Mouse (Mus musculus) spleen, adult 12 weeks (tissue): ENCODE data around the gene Ptch1.

Source experiments
- DNase-seq: peaks from one replicate; pipeline ENCODE4 v3.0.0; 2022; ENCODE audit warnings: low spot score

Ptch1 gene

DNA sequence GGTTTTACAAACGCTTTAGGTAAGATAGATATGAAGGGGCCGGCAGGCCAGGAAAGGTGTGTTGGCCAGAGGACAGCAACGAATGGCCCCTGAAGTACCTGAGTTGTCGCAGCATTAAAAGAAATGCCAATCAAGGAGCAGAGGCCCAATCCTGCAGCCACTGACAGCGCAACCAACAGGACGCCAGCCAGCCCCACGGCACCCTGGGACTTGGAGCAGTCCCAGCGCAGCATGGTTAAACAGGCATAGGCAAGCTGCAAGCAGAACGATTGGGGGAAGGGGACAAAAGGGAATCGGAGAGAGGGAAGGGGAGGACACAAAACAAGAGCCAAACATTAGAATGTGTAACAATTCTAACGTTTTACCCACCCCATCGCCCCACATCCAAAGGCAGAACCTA is 32.8 kb downstream of the Ptch1 start:
- DNase-seq: no peak

DNA sequence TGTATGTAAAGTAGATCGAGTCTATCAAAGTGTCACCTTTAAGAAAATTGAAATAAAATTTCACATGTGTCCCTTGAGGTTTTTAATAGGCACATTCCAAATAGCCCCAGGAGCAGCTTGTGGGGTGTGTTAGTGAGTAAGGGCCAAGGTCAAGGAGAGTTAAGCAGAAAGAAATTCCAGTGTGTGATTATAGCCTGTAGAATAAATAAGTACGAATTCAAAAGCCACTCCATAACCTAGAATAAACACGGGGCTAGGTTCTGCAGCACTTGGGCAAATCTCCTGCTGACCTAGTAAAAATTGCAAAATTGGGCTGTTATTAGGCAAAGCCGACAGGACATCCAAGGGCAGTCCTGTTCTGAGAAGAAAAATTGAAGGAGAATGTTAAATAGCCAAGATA is 38.4 kb downstream of the Ptch1 start:
- DNase-seq: no peak

GRCm38 (mm10) chr13:63530857-63531256 is 42.5 kb downstream of the Ptch1 start:
- no peak for DNase-seq

GRCm38 (mm10) chr13:63530371-63530764 is 43.0 kb downstream of the Ptch1 start:
- DNase-seq: no peak

DNA sequence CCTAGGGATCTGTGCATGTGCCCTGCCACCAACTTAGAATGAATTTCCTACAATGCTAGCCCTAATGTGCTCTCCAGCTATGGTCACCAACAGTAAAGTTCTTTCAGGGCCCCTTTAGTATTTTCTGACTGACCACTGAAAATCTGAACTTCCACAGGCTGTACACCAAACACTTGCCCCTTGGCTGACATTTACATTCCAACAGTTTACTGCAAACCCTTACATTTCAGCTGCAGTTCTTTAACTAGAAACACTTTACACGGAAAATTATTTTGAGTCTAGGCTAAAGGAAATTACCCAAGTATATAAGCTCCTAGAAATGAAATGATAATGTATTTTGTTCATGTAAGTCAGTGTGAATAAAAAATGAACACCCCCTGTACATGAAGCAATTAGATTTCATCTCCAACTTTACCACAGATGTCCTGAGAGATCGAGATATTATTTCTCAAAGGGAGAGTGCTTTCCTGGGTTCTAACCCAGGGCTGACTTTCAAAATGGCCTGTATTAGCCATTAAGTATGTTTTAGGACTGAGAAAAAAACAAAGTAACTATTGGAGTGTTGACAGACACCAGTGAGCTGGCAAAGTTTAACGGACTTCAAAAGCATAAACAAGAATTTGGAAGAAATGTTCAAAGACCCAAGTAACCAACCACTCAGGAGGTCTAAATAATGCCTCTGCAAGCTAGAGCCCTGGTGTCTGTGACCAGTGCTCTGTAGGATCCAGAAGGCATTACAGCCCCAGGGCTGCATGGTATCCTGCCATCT is 43.6 kb downstream of the Ptch1 start:
- no peak for DNase-seq

GRCm38 (mm10) chr13:63528852-63529251 is 44.5 kb downstream of the Ptch1 start:
- no peak for DNase-seq

GRCm38 (mm10) chr13:63528164-63528675 is 45.2 kb downstream of the Ptch1 start:
- DNase-seq: no peak

- DNase-seq: no peak
Measured at GRCm38 (mm10) chr13:63525571-63526197, 47.7 kb downstream of the Ptch1 start.

- DNase-seq: no peak
Measured at GRCm38 (mm10) chr13:63524608-63525570, 48.5 kb downstream of the Ptch1 start.

- no peak for DNase-seq
Measured at GRCm38 (mm10) chr13:63524061-63524460, 49.3 kb downstream of the Ptch1 start.

DNA sequence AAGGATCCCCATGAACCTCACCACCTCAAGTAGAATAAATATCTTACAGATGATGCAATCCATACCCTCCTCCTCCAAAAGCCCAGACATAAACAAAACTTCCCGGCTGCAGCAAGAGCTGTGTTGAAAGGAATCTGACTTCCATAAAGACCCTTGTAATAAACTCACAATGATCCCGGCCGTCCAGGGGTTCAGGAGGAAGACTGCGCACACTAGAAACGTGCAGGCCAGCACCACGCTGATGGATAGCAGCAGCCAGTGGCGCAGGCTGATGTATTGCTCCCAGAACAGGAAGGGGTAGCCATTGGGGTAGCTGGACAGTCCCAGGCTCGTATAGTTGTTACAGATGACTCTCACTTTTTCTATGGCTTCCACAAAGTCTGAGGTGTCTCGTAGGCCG is 50.6 kb downstream of the Ptch1 start:
- DNase-seq: no peak

DNA sequence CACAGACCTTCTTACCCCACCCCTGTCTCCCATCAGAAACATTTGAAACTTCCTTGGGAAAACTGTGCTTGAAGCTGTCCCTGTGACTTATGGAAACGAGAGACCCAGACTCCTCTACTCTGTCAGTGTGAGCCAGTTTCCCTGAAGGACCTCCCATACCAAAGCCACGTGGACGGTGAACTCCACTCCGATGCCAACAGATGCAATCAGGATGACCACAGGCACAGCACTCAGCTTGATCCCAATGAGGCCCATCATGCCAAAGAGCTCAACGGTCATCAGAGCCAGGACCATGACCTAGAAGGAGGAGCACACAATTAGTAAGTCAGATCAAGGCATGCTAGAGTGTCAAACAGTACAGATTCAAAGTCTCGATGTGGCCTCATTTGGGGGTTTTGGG is 53.3 kb downstream of the Ptch1 start:
- DNase-seq: no peak

DNA sequence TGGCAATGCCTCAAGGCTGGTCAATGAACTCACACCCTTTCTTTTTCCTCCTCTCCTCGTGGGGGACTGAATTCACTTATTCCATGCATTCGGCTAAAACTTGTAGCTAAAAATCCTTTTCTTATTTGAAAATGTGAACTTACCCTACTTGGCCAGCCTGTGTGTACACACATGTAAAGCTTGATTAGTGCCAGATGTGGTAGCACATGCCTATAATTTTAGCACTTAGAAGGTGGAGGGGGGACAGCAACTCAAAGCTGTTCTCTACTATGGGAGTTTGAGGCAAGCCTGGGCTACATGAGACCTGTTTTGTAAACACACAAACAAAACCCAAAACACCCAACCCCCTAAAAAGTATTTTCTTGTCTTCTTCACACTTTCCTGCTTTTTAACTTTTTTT is 56.9 kb downstream of the Ptch1 start:
- no peak for DNase-seq

- DNase-seq: no peak
Measured at GRCm38 (mm10) chr13:63515542-63515941, 57.9 kb downstream of the Ptch1 start.

- no peak for DNase-seq
Measured at GRCm38 (mm10) chr13:63514931-63515360, 58.5 kb downstream of the Ptch1 start.

- no peak for DNase-seq
Measured at GRCm38 (mm10) chr13:63513374-63514098, 59.9 kb downstream of the Ptch1 start.

GRCm38 (mm10) chr13:63512411-63512810 is 61.0 kb downstream of the Ptch1 start:
- no peak for DNase-seq

DNA sequence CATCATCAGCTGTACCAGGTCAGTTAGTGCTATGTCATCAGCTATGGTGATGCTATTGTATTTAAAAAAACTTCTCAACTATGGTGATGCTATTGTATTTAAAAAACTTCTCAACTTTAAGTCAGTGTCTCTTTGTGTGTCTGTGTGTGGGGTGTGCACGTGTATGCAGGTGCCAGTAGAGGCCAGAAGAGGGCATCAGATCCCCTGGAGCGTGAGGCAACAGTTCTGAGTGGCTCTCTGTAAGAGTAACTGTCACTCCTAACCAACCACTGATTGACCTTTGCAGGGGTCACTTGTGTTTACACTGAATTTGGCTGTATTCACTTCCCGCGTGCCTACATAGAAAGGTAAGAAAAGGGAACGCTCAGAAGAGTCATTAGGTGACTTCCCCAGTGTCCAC is 65.6 kb downstream of the Ptch1 start:
- DNase-seq: no peak

DNA sequence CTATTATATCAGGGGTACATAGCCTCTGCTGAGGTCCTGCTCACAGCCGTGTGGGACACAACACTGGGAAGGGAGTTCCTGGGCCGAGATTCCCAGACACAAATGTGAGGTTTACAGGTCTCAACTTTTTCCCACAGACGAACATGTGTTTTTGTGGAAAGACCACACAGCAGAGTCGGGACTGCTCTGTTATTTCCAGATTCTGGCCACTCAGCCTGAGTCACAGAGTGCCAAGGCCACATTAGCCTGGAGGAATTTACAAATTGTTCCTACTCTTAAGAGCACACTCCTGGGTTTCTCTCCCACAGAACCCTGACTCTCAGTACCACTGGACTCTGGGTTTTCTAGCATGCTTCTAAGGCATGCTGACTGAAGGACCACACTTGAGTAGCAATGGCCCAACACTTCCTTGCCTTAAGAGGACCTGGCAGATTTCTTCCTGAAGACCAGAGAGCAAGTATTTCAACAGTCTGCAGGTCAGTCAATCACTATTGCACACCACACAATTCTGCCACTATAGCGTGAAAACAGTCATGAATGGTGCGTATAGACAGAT is 66.3 kb downstream of the Ptch1 start:
- no peak for DNase-seq

DNA sequence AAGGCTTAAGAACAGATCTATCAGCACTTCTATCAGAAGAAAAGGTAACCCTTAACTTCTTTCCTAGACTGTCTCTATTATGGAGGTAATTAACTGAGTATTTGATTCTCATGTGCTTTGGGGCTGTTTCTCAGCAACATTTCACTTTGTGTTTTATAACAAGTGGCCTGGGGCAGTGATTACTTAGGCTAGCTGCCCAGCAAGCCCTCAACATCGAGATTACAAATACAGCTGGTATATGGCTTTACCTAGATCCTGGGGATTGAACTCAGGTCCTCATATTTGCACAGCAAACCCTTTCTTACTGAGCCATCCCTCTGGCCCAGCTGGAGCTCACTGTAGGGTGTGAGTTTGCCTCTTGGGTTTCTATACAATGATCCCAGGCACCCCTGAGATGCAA is 67.0 kb downstream of the Ptch1 start:
- no peak for DNase-seq

- DNase-seq: no peak
Measured at GRCm38 (mm10) chr13:63502391-63502790, 71.0 kb downstream of the Ptch1 start.
